Mouse (Mus musculus): ENCODE results near the gene Gm10974.
A peak's percentile ranks its signal among the peaks of the same experiment; 100 is the strongest.

Gene Gm10974

DNA sequence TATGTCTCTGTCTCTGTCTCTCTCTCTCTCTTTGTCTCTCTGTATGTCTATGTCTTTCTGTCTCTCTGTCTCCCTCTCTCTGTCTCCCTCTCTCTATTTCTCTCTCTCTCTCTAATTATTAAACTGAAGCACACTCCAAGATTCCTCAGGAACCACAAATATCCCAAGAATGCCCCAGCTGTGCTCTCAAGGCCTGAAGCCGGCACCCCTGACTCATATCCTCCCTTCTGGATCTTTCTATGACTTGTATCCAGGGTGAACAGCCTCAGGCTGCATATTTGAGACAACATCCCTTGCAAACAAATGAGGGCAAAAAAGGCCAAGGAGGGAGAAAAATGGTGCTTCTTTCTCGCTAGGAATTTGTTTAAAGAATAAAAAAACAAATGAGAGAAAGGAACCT is at the start of gene Gm10974:
TSS of gene Gm10974 (plus strand) at position 2 of the 400 bp plus-strand sequence.
- no peak for DNase-seq (ENCODE audit: low spot score)

DNA sequence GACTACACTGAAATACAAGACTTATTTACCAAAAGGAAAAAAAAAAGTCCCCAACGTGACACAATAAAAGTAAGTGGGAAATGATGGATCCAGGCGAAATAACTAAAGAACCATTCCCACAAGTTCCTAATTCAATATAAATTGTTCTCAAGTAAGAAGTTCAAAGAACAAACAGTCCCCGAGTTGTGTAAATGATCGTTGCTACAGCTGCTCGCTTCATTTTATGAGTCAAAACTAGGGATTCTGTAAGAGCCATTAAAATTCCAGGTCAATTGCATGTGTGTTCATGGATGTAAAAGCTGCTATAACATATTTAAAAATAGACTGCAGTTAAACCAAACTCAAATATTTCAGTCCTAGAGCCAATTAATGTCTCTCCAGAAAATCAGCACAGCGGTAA is 47.6 kb upstream of the Gm10974 start:
- no peak for DNase-seq (ENCODE audit: low spot score)

DNA sequence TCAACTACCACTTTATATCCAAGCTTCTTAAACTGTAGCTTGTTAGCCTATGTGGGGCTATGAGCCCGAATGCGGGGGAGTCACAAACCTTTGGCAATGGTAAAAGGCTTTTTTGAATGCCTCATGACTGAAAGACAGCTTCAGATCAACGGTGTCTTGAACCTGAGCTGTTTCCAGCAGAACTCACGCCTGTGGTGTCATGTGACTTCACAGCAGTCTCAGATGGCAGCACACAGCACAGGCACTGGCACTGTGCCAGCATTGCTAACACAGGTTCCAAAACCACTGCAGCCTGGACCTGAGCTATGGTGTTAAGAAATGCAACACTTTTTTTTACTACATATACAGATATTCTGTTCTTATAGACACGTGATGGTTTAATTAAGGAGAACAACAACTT is 44.7 kb upstream of the Gm10974 start:
- DNase-seq (ENCODE audit: low spot score), result no peak

DNA sequence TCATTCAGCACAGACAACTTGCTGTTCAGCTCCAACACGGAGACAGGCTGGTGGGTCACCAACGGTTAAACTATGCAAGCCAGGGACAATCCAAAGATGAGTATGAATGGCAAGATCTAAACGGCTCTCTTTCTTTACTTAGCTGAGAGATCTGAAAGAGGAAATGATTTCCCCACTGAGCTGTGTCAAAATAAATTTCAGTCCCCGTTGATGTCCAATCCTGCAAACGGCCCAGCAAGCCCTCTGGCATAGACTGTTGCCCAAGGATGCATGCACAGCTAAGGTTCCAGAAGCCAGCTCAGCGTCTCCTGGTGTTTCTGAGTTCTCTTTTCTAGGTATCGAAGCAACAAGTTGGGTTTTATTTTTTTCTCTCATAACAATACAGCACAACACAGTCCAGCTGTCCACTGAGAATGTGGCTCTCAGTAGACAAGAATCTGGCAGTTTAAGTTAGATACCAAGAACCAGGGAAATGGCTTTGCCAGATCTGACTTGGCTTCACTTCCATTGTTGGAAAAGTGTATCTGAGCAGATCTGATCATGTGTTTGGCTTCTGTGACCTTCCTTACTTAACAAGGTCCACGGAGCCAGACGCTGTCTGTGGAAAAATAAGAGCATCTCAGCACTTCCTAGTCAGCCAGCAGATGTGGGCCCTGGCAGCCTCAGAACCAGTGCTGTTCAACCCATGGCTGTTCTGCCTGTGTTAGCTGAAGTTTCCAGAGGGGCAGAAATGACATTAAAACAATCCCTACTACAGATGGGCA is 42.3 kb upstream of the Gm10974 start:
- no peak for DNase-seq (ENCODE audit: low spot score)

DNA sequence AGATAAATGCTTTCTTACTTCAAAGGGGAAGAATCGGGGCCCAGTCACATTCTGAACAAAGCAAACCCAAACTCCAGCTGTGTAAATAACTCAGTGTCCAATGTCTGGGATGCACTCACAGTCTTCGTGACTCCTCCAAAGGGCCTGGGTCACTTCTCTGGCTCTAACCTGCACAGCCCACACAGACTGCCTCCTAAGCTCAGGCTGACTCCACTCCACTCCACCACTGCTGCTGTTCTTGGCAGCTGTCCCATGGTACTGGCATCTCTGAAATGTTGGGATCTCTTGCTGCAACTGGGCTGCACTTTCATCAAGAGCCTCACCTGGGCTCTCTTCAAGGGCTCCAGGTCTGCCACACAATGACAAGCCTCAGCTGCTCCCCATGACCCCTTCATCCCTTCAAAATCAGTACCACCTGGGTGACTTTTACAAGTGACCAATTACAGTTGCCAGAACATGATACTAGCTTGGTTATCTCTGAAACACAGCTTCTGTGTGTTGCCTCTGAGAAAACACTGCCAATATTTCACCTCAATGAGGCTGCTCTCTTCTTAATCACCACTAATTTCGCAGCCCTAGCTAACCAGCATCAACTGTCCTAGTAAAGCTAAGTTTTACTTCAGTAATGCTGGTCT is 40.2 kb upstream of the Gm10974 start:
- no peak for DNase-seq (ENCODE audit: low spot score)

DNA sequence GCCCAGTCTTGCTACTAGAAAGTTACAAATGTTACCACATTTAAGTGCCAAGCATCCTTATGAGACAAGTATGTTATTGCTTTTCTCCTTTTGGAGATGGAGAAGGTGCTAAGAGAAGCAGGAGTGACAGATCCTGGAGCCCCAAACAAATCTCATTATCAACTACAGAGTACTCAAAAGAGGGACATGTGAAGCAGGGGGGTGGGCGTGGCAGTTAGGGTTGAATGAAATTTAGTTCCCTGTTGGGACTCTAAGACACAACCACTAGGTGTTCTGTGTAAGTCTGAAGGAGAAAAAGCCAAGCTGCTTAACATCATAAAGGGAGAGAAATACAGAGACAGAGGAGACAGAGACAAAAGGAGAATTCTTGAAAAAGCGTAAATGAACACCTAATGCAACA is 38.2 kb upstream of the Gm10974 start:
- DNase-seq (ENCODE audit: low spot score), result no peak

DNA sequence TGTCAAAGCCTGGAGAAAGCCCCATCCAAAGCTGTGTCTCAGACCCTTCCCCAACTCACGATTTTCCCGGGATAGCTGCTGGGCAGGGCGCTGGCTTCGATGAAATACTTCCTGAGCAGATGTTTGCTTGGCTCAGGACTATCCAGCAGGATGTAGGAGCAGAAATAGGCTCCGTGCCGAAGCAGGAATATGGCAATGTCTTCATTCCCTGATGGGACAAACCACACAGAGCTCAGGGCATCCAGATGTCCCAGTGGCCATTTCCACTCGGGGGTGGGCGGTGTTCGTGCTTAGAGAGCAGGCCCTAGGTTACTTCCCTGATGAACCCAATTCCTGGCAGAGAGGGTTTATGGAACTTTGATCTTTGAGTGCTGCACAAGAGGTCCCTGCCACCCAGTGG is 35.1 kb upstream of the Gm10974 start:
- no peak for DNase-seq (ENCODE audit: low spot score)

DNA sequence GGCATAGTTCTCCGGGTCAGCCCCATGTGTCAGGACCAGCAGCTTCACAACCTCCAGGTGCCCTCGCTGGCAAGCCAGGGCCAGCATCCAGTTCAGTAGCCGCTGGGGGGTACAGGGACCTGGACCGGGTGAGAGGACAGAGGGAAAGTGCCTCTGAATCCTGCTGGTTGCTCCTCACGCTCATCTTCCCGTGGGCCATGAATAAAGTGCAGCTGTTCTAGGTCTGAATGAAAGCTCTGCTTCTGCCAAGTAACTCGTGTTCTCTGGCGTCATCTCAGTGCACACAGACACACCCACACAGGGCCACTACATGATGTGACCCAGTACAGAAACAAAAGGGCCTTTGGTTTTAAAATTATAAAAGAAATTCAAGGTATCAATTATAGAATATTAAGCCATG is 33.4 kb upstream of the Gm10974 start:
- no peak for DNase-seq (ENCODE audit: low spot score)

DNA sequence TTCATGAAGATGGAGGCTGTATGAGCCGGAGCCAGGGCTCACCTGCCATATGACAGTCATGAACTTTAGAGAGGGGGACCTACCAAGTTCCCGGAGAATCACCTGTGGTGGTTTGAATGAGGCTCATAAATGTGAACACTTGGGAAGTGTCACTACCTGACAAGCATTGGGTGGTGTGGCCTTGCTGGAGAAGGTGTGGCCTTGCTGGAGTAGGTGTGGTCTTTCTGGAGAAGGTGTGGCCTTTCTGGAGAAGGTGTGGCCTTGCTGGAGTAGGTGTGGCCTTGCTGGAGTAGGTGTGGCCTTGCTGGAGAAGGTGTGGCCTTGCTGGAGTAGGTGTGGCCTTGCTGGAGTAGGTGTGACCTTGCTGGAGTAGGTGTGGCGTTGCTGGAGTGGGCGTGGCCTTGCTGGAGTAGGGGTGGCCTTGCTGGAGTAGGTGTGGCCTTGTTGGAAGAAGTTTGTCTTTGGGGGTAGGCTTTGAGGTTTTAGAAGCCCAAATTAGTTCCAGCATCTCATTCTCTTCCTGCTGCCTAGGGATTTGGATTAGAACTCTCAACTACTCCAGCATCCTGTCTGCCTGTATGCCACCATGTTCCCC is 31.7 kb upstream of the Gm10974 start:
- no peak for DNase-seq (ENCODE audit: low spot score)

DNA sequence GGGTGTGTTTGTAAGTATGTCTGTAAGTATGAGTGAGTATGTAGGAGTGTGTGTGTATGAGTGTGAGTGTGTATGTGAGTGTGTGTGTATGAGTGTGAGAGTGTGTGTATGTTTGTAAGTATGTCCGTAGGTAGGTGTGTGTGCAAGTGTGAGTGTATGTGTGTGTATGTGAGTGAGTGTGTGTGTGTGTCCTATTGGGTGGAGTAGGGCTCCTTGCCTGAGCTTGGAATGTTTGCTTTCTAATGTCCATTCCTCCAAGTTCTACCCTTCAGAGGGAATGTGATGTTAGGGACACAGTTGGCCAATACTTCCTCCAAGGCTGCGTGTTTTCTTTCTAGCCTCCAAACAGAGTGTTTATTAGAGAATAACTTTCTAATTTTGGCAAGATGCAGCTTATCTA is 28.8 kb upstream of the Gm10974 start:
- no peak for DNase-seq (ENCODE audit: low spot score)

DNA sequence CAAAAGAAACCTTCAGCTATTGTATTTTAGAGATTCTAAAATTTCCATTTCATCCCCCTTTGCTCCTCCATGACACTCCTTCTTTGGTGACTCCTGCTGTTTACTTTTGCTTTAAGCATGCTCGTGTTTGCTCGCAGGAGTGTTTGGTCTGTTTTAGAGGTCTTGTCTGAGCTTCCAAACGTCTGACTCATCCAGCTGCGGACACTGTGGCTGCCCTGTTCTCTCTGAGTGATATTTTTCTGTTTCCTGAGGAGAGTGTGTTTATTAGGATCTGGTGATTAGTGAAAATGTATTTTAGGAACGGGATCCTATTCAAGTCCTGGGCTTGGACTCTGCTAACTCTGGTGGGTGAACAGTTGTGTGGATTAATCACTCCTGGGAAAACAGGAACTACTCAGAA is 26.1 kb upstream of the Gm10974 start:
- DNase-seq (ENCODE audit: low spot score), result no peak

DNA sequence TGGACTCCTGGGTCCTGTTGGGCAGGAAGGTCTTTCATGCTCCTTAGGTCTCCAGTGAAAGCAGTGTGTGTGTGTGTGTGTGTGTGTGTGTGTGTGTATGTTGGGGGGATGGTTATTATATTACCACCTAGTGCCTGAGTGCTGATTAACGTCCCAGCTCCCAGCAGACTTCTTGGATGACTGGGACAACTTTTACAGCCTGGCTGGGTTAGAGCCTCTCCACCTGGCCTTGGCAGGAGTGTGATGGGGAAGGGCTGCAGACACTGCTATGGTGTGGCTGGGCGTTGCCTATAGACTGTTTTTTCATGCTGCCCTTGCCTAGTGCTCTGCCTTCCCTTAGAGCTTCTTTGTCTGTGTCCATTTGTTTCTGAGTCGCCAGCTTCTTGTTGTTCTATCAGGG is 25.7 kb upstream of the Gm10974 start:
- DNase-seq (ENCODE audit: low spot score), result no peak

DNA sequence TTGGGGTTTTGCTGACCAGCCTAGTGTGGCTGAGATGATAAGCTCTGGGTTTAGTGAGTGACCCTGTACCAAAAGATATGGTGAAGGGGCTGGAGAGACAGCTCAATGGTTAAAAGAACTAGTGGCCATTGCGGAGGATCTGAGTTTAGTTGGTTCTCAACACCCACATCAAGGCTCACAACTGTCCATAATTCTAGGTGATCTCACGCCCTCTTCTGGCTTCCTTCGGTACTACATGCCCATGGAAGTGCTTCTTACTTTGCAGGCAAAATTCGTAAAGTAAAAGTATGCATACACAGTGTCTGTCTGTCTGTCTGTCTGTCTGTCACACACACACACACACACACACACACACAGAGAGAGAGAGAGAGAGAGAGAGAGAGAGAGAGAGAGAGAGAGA is 23.4 kb upstream of the Gm10974 start:
- DNase-seq (ENCODE audit: low spot score), result peak; percentile 77

DNA sequence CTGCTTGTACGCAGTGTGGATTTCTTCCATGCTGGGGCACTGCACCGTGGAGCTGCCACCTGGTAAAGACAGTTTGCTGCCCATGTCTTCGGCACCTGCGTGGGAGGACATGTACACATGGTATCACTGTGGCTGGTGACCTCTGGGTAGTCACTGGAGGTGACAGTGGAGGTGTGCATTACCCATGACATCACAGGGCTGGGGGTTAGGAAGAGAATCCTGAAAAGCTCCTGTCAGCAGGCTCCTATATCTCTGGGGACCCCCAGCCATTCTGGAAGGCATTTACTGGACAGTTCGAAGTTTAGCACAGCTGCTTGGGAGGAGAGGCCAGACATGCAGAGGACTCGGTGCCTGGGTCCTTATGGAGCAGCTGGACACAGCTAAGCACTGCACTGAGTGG is 22.9 kb upstream of the Gm10974 start:
- DNase-seq (ENCODE audit: low spot score), result no peak

DNA sequence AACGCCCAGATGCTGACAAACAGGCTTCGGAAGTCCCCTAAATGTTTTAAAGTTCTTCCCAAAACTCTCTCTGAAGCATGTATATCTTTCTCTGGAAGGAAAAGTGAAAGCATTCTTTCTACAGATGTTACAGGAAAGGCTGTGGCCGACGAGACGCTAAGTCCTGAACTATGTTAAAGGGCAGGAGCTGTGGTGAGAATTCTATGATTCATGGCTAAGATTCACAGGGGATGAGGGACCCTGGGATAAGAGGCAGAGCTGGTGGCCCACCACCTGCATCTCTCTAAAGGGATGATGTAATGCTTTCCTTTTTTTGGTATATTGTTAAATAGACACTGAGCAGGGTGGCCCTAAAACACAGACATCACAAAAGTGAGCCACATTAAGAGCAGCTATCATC is 22.4 kb upstream of the Gm10974 start:
- DNase-seq (ENCODE audit: low spot score), result no peak

DNA sequence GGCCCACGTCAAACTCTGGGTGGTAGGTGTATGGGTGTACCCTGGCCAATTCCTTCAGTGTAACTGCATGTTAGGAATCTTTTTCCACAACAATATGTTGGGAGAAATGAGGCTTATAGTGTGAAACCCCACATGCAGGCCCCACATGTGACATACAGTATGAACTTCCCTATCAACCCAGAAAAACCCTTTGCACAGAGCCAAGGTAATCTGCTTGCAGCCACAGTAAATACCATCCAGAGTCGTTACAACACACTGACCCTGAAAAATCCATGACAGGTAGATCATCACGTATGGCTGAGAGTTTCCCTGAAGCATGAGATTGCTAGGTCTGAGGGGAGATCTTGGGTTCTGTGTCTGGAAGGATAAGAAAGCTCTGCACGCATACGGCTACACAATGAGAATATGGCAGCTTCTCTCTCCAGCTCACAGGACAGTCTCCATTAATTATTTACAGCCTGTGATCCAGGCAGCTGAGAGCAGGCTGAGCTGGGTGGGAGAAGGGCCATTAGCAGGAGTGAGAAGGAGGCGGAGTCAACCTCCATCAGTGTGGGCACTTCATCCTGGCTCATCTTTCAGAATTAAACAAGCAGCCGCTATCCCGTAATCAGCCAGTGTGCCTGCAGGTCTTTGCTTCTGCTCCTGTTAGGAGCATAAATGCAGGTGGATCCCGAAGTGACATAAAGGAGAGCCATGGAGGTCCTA is 18.6 kb upstream of the Gm10974 start:
- no peak for DNase-seq (ENCODE audit: low spot score)

DNA sequence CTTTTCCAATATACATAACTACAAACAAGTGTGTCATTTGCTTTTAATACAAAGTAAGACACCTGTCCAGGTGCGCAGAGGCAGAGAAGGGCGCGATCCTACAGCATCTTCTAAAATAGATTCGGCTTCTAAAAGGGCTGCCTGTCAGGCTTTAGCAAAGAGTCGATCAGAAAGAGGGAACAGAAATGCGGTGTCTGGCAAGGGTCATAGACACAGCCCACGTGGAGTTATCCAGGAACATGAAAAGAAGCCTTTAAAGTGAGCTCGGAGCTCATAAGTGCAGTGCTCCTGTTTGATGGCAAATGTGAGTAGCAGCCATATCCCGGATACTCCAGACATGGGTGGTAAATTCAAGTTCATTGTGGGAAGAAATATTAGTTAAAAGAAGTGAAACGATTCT is 17.1 kb upstream of the Gm10974 start:
- no peak for DNase-seq (ENCODE audit: low spot score)

DNA sequence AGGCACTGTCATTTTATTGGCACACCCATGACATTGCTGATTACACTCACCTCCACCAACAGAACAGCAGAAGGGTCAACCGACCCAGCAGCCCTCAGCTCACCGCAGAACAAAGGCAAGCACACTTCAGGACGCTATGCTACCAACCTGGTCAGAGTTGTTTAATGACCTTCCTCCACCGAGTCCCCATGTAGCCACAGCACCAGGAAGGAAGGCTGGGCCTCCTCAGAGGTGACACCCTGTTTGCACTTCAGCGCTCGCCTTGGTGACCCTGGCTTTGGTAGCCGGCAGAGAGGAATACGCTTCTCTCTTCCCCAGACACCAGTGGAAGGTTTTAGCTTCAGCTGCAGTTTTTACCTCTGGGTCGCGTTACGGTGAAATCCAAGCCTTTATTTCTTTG is 16.0 kb upstream of the Gm10974 start:
- DNase-seq (ENCODE audit: low spot score), result no peak

DNA sequence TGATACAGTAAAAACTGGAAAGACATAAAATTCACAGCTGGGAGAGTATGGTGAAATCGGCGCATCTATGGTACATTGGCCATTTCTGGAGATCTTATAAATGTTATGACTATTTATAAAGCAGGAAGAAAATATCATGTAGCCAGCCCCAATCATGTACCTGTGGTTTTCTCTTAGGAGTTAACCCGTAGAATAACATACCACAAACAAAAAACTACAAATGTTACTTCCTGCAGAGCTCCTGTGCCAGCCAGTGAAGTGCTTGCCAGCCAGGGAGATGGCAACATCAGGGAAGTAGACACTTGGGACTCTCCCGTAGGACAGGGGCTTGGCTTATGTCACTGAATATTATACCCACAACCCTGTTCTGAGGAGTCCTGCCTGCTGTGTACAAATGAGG is 14.6 kb upstream of the Gm10974 start:
- DNase-seq (ENCODE audit: low spot score), result no peak

DNA sequence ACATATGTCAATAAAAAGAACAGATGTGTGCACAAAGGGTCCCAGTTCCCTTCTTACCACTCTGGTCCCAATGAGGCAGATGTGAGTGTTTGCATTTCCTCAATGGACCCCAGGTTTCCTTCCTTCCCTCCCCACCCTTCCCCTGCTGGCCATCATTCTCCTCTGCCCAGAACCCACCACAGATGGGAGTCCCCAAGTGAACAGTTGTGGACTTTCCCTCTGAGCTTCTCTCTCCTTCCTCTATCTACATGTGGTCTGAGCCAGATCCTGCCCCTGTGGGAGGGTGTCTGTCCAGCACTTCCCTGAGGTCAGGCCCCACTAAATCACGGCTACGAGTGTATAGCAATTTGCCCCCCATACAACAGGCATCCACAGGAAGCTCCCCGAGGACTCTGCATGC is 10.8 kb upstream of the Gm10974 start:
- no peak for DNase-seq (ENCODE audit: low spot score)

DNA sequence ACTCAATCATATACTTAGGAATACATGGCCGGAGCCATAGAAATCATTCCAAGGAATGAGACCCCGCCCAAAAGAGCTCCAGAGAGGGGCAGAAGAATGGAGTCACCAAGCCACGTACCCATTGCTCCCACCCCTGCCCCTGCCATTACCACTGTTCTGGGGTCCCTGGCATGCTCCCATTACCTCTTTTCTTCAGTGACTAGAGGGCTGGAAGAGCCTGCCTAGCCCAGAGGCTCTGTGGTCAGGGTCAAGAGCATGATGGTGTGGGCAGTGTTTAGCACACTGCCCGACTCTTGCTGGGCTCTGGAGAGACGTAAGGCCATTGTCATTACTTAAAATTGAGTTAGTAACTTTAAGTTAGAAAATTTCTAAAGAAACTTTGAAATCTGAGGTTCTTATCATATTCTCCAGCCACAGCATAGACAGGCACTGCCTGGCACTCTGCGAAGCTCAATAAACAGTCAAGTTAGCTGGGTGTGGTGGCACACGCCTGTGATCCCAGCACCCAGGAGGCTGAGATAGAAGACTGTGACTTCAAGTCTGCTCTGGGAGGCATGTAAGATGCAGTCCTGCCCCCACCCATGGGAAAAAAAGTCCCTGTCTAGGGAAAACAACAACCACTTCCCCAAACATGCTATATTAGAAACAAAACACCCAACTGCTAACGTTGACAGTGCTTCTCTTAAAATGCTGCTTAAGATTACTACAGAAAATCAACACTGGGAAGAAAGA is 9.7 kb upstream of the Gm10974 start:
- DNase-seq (ENCODE audit: low spot score), result no peak

DNA sequence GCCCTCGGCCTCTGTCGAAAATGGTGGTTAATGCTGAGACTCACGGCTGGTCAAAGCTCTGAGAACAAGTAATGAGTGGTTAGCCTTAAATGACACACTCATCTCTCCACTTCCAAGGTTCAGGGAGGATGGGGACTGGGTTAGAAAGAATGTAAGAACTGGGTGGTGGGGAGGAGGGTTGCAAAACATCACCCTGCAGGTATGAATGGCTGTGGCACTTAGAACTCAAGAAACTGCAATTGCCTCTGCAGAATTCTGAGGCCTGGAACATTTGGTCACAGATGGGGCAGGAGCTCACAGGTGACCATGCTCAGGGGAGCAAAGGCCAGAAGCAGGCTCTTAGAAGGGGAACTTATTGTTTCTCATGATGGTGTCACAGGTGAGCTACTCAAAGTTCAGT is 7.2 kb upstream of the Gm10974 start:
- no peak for DNase-seq (ENCODE audit: low spot score)
